Mouse (Mus musculus): Measurements from ENCODE around the gene Rpl14. TPM values are rescaled to one million over a fixed set of nuclear protein-coding genes. Genes with fewer than 3 reads are reported as not detected.
"Not testable (repeated sequence)": the region's sequence is repeated elsewhere in the genome, so short reads cannot be mapped to it uniquely, and the experiment has no call there.

Rpl14 gene
- polyA plus RNA-seq (2015; fragmentation: Nextera tagmentation; extraction: Ambion mirVana) = 391 and 407 TPM in 2 replicates

- Histone ChIP-seq H3K27ac (ENCODE audit: low read length) (peak within 1 kb of the TSS; percentile 84), H3K9me3 (replicated peaks; ENCODE audit: control insufficient read depth, low read length, poor library complexity, severe bottlenecking) (no peaks in the 10 kb centered on the region), H3K4me2 (ENCODE audit: low read length) (peak within 1 kb of the TSS; percentile 62), H3K4me1 (ENCODE audit: control insufficient read depth, insufficient read depth, low read length) (peaks cover 12% of the 10 kb centered on the region), H3K36me3 (ENCODE audit: control insufficient read depth, insufficient read depth, low read length) (peaks cover 20% of the 10 kb centered on the region), H3K27me3 (ENCODE audit: control insufficient read depth, insufficient read depth, low read depth, low read length) (no peaks in the 10 kb centered on the region), H3K4me3 (ENCODE audit: low read depth, low read length) (peak within 1 kb of the TSS; percentile 74), H3K9ac (ENCODE audit: low read depth, low read length) (peak within 1 kb of the TSS; percentile 78)
- WGBS = 6% methylated on average over 43 of the region's 43 CpGs
- peak; percentile 97 for ATAC-seq
These were observed at the start of gene Rpl14 for GRCm38 (mm10) chr9:120570741-120571592. Gene Rpl14, plus strand, starts transcription at chr9:120571444.

GRCm38 (mm10) chr9:120527270-120527669 is 44.0 kb upstream of the Rpl14 start:
- H3K9ac ChIP-seq (ENCODE audit: low read depth, low read length) = no peak overlapping the region
- H3K27ac ChIP-seq (ENCODE audit: low read length) = no peak overlapping the region
- no peak for ATAC-seq
- H3K36me3 ChIP-seq (ENCODE audit: control insufficient read depth, insufficient read depth, low read length) = no peaks in the 10 kb centered on the region
- no peak overlapping the region for H3K4me3 ChIP-seq (ENCODE audit: low read depth, low read length)
- WGBS = 60% methylated on average over 4 of the region's 4 CpGs
- H3K4me2 ChIP-seq (ENCODE audit: low read length) = no peak overlapping the region
- no peaks in the 10 kb centered on the region for H3K4me1 ChIP-seq (ENCODE audit: control insufficient read depth, insufficient read depth, low read length)
- no peaks in the 10 kb centered on the region for H3K9me3 ChIP-seq (replicated peaks; ENCODE audit: control insufficient read depth, low read length, poor library complexity, severe bottlenecking)
- no peaks in the 10 kb centered on the region for H3K27me3 ChIP-seq (ENCODE audit: control insufficient read depth, insufficient read depth, low read depth, low read length)

- Histone ChIP-seq H3K27ac (ENCODE audit: low read length) (no peak overlapping the region), H3K4me2 (ENCODE audit: low read length) (no peak overlapping the region), H3K27me3 (ENCODE audit: control insufficient read depth, insufficient read depth, low read depth, low read length) (no peaks in the 10 kb centered on the region), H3K4me1 (ENCODE audit: control insufficient read depth, insufficient read depth, low read length) (no peaks in the 10 kb centered on the region), H3K4me3 (ENCODE audit: low read depth, low read length) (no peak overlapping the region), H3K9me3 (replicated peaks; ENCODE audit: control insufficient read depth, low read length, poor library complexity, severe bottlenecking) (no peaks in the 10 kb centered on the region), H3K9ac (ENCODE audit: low read depth, low read length) (no peak overlapping the region), H3K36me3 (ENCODE audit: control insufficient read depth, insufficient read depth, low read length) (no peaks in the 10 kb centered on the region)
- WGBS = 90% methylated on average over 8 of the region's 8 CpGs
- no peak for ATAC-seq
These were observed 43.3 kb upstream of the Rpl14 start for GRCm38 (mm10) chr9:120527919-120528318.

GRCm38 (mm10) chr9:120528815-120529510 is 42.3 kb upstream of the Rpl14 start:
- no peak overlapping the region for H3K9ac ChIP-seq (ENCODE audit: low read depth, low read length)
- no peaks in the 10 kb centered on the region for H3K4me1 ChIP-seq (ENCODE audit: control insufficient read depth, insufficient read depth, low read length)
- ATAC-seq = no peak
- H3K27ac ChIP-seq (ENCODE audit: low read length) = no peak overlapping the region
- H3K4me3 ChIP-seq (ENCODE audit: low read depth, low read length) = no peak overlapping the region
- no peaks in the 10 kb centered on the region for H3K36me3 ChIP-seq (ENCODE audit: control insufficient read depth, insufficient read depth, low read length)
- 86% methylated on average over 17 of the region's 17 CpGs for WGBS
- no peaks in the 10 kb centered on the region for H3K27me3 ChIP-seq (ENCODE audit: control insufficient read depth, insufficient read depth, low read depth, low read length)
- H3K4me2 ChIP-seq (ENCODE audit: low read length) = no peak overlapping the region
- H3K9me3 ChIP-seq (replicated peaks; ENCODE audit: control insufficient read depth, low read length, poor library complexity, severe bottlenecking) = no peaks in the 10 kb centered on the region

- Histone ChIP-seq H3K27ac (ENCODE audit: low read length) (no peak overlapping the region), H3K27me3 (ENCODE audit: control insufficient read depth, insufficient read depth, low read depth, low read length) (no peaks in the 10 kb centered on the region), H3K4me2 (ENCODE audit: low read length) (no peak overlapping the region), H3K9me3 (replicated peaks; ENCODE audit: control insufficient read depth, low read length, poor library complexity, severe bottlenecking) (no peaks in the 10 kb centered on the region; the same call in 1 of the 2 replicates), H3K4me1 (ENCODE audit: control insufficient read depth, insufficient read depth, low read length) (no peaks in the 10 kb centered on the region), H3K4me3 (ENCODE audit: low read depth, low read length) (no peak overlapping the region), H3K36me3 (ENCODE audit: control insufficient read depth, insufficient read depth, low read length) (no peaks in the 10 kb centered on the region), H3K9ac (ENCODE audit: low read depth, low read length) (no peak overlapping the region)
- 91% methylated on average over 5 of the region's 5 CpGs for WGBS
- no peak for ATAC-seq
These were observed 40.8 kb upstream of the Rpl14 start for GRCm38 (mm10) chr9:120530471-120530870.

GRCm38 (mm10) chr9:120532062-120532461 is 39.2 kb upstream of the Rpl14 start:
- Histone ChIP-seq H3K4me2 (ENCODE audit: low read length) (no peak overlapping the region), H3K36me3 (ENCODE audit: control insufficient read depth, insufficient read depth, low read length) (no peaks in the 10 kb centered on the region), H3K4me3 (ENCODE audit: low read depth, low read length) (no peak overlapping the region), H3K4me1 (ENCODE audit: control insufficient read depth, insufficient read depth, low read length) (no peaks in the 10 kb centered on the region), H3K27ac (ENCODE audit: low read length) (no peak overlapping the region), H3K27me3 (ENCODE audit: control insufficient read depth, insufficient read depth, low read depth, low read length) (no peaks in the 10 kb centered on the region), H3K9me3 (replicated peaks; ENCODE audit: control insufficient read depth, low read length, poor library complexity, severe bottlenecking) (no peaks in the 10 kb centered on the region; the same call in 1 of the 2 replicates), H3K9ac (ENCODE audit: low read depth, low read length) (no peak overlapping the region)
- WGBS = 81% methylated on average over 6 of the region's 6 CpGs
- no peak for ATAC-seq

GRCm38 (mm10) chr9:120532691-120533090 is 38.6 kb upstream of the Rpl14 start:
- Histone ChIP-seq H3K4me3 (ENCODE audit: low read depth, low read length) (no peak overlapping the region), H3K9ac (ENCODE audit: low read depth, low read length) (no peak overlapping the region), H3K4me2 (ENCODE audit: low read length) (no peak overlapping the region), H3K27me3 (ENCODE audit: control insufficient read depth, insufficient read depth, low read depth, low read length) (no peaks in the 10 kb centered on the region), H3K9me3 (replicated peaks; ENCODE audit: control insufficient read depth, low read length, poor library complexity, severe bottlenecking) (no peaks in the 10 kb centered on the region; the same call in 1 of the 2 replicates), H3K36me3 (ENCODE audit: control insufficient read depth, insufficient read depth, low read length) (no peaks in the 10 kb centered on the region), H3K4me1 (ENCODE audit: control insufficient read depth, insufficient read depth, low read length) (no peaks in the 10 kb centered on the region), H3K27ac (ENCODE audit: low read length) (no peak overlapping the region)
- 89% methylated on average over 5 of the region's 6 CpGs for WGBS
- no peak for ATAC-seq

GRCm38 (mm10) chr9:120533446-120533950 is 37.7 kb upstream of the Rpl14 start:
- not testable (repeated sequence) for H3K27ac ChIP-seq (ENCODE audit: low read length); H3K4me1 ChIP-seq (ENCODE audit: control insufficient read depth, insufficient read depth, low read length); H3K9me3 ChIP-seq (replicated peaks; ENCODE audit: control insufficient read depth, low read length, poor library complexity, severe bottlenecking); H3K4me3 ChIP-seq (ENCODE audit: low read depth, low read length); H3K9ac ChIP-seq (ENCODE audit: low read depth, low read length); H3K27me3 ChIP-seq (ENCODE audit: control insufficient read depth, insufficient read depth, low read depth, low read length); H3K36me3 ChIP-seq (ENCODE audit: control insufficient read depth, insufficient read depth, low read length); ATAC-seq; H3K4me2 ChIP-seq (ENCODE audit: low read length)
- WGBS = 96% methylated on average over 8 of the region's 8 CpGs

Data from midbrain, embryonic 16.5 days (tissue).